ENCODE assay signal across 27 mouse cellular contexts in the genomic region with DNA sequence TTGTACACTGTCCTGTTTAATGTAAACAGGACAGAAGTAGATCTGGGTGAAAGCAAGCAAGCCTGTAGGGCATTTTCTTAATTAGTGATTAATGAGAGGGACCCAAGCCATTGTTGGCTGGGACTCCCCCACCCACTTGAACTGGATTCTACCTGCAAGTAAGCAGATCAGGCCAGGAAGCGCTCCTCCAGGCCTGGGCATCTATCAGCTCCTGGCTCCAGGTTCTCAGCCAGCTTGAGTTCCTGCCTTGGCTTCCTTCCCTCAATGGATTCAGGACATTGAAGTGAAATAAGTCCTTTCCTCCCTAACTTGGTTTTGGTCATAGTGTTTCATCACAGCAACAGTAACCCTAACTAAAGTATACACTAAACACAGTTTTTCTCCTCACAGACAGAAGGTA. TPM values are rescaled to one million over a fixed set of nuclear protein-coding genes. Genes with fewer than 3 reads are reported as not detected.
DNase-seq lines count a peak whose midpoint lies in the region; ATAC-seq and TF ChIP-seq lines count a peak whose summit lies in the region.
"Had no signal": no experiment of that assay in that cellular context is flagged by ENCODE, and none has a peak within 500 bp of the region (broad histone marks: within the 10 kb centered on the region; RNA-seq: fewer than 3 reads in every experiment).

No protein-coding gene starts in this region.

- peak; percentile 48 for DNase-seq in ZHBTc4 (ENCODE audit: low read depth, low spot score)
- DNase-seq in cerebellum, adult 8-10 months: peak; percentile 18
- DNase-seq in cerebellum, postnatal 36 days: peak; percentile 34 to 43
- DNase-seq in ovary, postnatal 36 days (ENCODE audit: low spot score): no peak
- DNase-seq: adrenal gland, postnatal 25 days; B cell, adult 2 months; gastrocnemius, postnatal 25 days; kidney, adult 9 months; kidney, postnatal 36 days; layer of hippocampus, adult 9-11 months; liver; lung, adult 2 months; lung, postnatal 14 days; thymus, adult 2 months; thymus, postnatal 4 days had no signal

- peaks cover 8% of the 10 kb centered on the region for H3K36me3 ChIP-seq in E14TG2a.4 (ENCODE audit: insufficient read depth, low read length)
- no peaks in the 10 kb centered on the region for H3K36me3 ChIP-seq in forebrain, embryonic 12.5 days (replicated peaks)
- no peaks in the 10 kb centered on the region for H3K36me3 ChIP-seq in hindbrain, embryonic 16.5 days (ENCODE audit: control insufficient read depth, insufficient read depth, low read length)
- H3K36me3 ChIP-seq: embryonic facial prominence, embryonic 15.5 days; heart, embryonic 10.5 days; hindbrain, embryonic 15.5 days; midbrain, embryonic 12.5 days had no signal

- peaks cover 68% of the 10 kb centered on the region for H3K4me1 ChIP-seq in E14TG2a.4 (replicated peaks; ENCODE audit: low read depth, low read length)
- H3K4me1 ChIP-seq in forebrain, embryonic 12.5 days: peaks cover 7% of the 10 kb centered on the region
- no peaks in the 10 kb centered on the region; the same call in 1 of the 2 replicates for H3K4me1 ChIP-seq in hindbrain, embryonic 16.5 days (ENCODE audit: control insufficient read depth, insufficient read depth, low read depth, low read length)
- H3K4me1 ChIP-seq: embryonic facial prominence, embryonic 15.5 days; heart, embryonic 10.5 days; limb, embryonic 10.5 days had no signal

- 91% methylated on average over 1 of the region's 1 CpGs for WGBS in forebrain, embryonic 12.5 days
- WGBS in hindbrain, embryonic 16.5 days: 80% methylated on average over 1 of the region's 1 CpGs

- no peaks in the 10 kb centered on the region for H3K27me3 ChIP-seq in E14TG2a.4 (ENCODE audit: insufficient read depth, low read length)
- H3K27me3 ChIP-seq in forebrain, embryonic 12.5 days: no peaks in the 10 kb centered on the region
- no peaks in the 10 kb centered on the region for H3K27me3 ChIP-seq in hindbrain, embryonic 16.5 days (replicated peaks; ENCODE audit: control insufficient read depth, insufficient read depth, low read length)
- H3K27me3 ChIP-seq: embryonic facial prominence, embryonic 15.5 days; hindbrain, embryonic 15.5 days; midbrain, embryonic 12.5 days had no signal

- H3K9me3 ChIP-seq in E14TG2a.4 (ENCODE audit: low read length): no peaks in the 10 kb centered on the region
- no peaks in the 10 kb centered on the region for H3K9me3 ChIP-seq in forebrain, embryonic 12.5 days
- H3K9me3 ChIP-seq in hindbrain, embryonic 16.5 days (ENCODE audit: control insufficient read depth, low read length): no peaks in the 10 kb centered on the region
- H3K9me3 ChIP-seq: embryonic facial prominence, embryonic 15.5 days; heart, embryonic 10.5 days; hindbrain, embryonic 15.5 days; limb, embryonic 10.5 days; midbrain, embryonic 12.5 days had no signal

- no peak for ATAC-seq in forebrain, embryonic 12.5 days (ENCODE audit: low FRiP score)
- no peak for ATAC-seq in hindbrain, embryonic 16.5 days
- ATAC-seq: forebrain, embryonic 16.5 days; intestine, embryonic 16.5 days had no signal

- H3K9ac ChIP-seq in forebrain, embryonic 12.5 days: no peak overlapping the region
- H3K9ac ChIP-seq in hindbrain, embryonic 16.5 days (ENCODE audit: low read depth, low read length): no peak overlapping the region
- H3K9ac ChIP-seq: embryonic facial prominence, embryonic 15.5 days; hindbrain, embryonic 15.5 days; midbrain, embryonic 12.5 days had no signal

- no peak for TF ChIP-seq CTCF in E14TG2a.4 (conservative IDR thresholded peaks at IDR 0.05; ENCODE audit: low read length)

- H3K4me3 ChIP-seq in E14TG2a.4 (replicated peaks; ENCODE audit: low read length): peak overlapping the region; percentile 29; the same call in 1 of the 2 replicates
- no peak overlapping the region for H3K4me3 ChIP-seq in forebrain, embryonic 12.5 days (replicated peaks)
- H3K4me3 ChIP-seq in hindbrain, embryonic 16.5 days (ENCODE audit: low read length): no peak overlapping the region
- H3K4me3 ChIP-seq: embryonic facial prominence, embryonic 15.5 days; heart, embryonic 10.5 days; hindbrain, embryonic 15.5 days; left cerebral cortex, adult 2 months; limb, embryonic 10.5 days; midbrain, embryonic 12.5 days had no signal

- H3K4me2 ChIP-seq in forebrain, embryonic 12.5 days: no peak overlapping the region
- no peak overlapping the region for H3K4me2 ChIP-seq in hindbrain, embryonic 16.5 days (ENCODE audit: low read length)
- H3K4me2 ChIP-seq: embryonic facial prominence, embryonic 15.5 days; hindbrain, embryonic 15.5 days; midbrain, embryonic 12.5 days had no signal

- H3K27ac ChIP-seq in forebrain, embryonic 12.5 days: no peak overlapping the region
- no peak overlapping the region for H3K27ac ChIP-seq in hindbrain, embryonic 16.5 days (ENCODE audit: low read depth, low read length)
- H3K27ac ChIP-seq: embryonic facial prominence, embryonic 15.5 days; heart, embryonic 10.5 days; hindbrain, embryonic 15.5 days; left cerebral cortex, adult 2 months; limb, embryonic 10.5 days; midbrain, embryonic 12.5 days; stomach, postnatal 0 days had no signal

RNA-seq across cellular contexts. Expression of gene Rbm26, which starts 9.9 kb away (rescaled TPM):
- polyA plus RNA-seq in forebrain, embryonic 12.5 days (2016; fragmentation: Nextera tagmentation; extraction: Ambion mirVana): 43.7 and 48.2 TPM in 2 replicates
- polyA plus RNA-seq in hindbrain, embryonic 16.5 days (2015; fragmentation: Nextera tagmentation; extraction: Ambion mirVana): 21.3 and 25.3 TPM in 2 replicates
